Mouse (Mus musculus) thymus, adult 2 months (tissue): ENCODE data around the gene Mapk12. TPM values are rescaled to one million over a fixed set of nuclear protein-coding genes. Genes with fewer than 3 reads are reported as not detected.

ENCODE experiments used
- DNase-seq: peaks from one replicate; pipeline ENCODE4 v3.0.0; 2021
- H3K27ac ChIP-seq: fragments of 200-500 bp; 2 replicates; pipeline ENCODE4 v1.5.1; 2012; ENCODE audit warnings: low read length, control low read depth; ENCODE audit not compliant: control insufficient read depth, insufficient read depth
- H3K27me3 ChIP-seq: fragments of 200-500 bp; 2 replicates; pipeline ENCODE4 v1.6.1; 2012; ENCODE audit warnings: mild to moderate bottlenecking, low read length, moderate library complexity, mixed read lengths; ENCODE audit not compliant: control insufficient read depth, insufficient read depth
- H3K36me3 ChIP-seq: fragments of 200-500 bp; 2 replicates; pipeline ENCODE4 v1.6.1; 2012; ENCODE audit warnings: mild to moderate bottlenecking, low read length, moderate library complexity; ENCODE audit not compliant: control insufficient read depth, insufficient read depth
- H3K4me1 ChIP-seq: fragments of 200-500 bp; replicated peaks from 2 replicates; pipeline ENCODE4 v1.6.1; 2012; ENCODE audit warnings: low read length; ENCODE audit not compliant: control insufficient read depth, insufficient read depth
- H3K4me3 ChIP-seq: fragments of 200-500 bp; 2 replicates; pipeline ENCODE4 v1.5.1; 2012; ENCODE audit warnings: mild to moderate bottlenecking, low read length, control low read depth, moderate library complexity; ENCODE audit not compliant: control insufficient read depth, insufficient read depth
- CTCF ChIP-seq: fragments of 200-500 bp; IDR thresholded peaks from 2 replicates; pipeline ENCODE4 v1.5.1; 2012; ENCODE audit warnings: mild to moderate bottlenecking, control low read depth, low read length, moderate library complexity, borderline replicate concordance; ENCODE audit not compliant: control insufficient read depth, poor library complexity, insufficient read depth; ENCODE audit errors: extremely low read depth
- POLR2A ChIP-seq: fragments of 200-500 bp; IDR thresholded peaks from 2 replicates; pipeline ENCODE4 v1.6.1; 2012; ENCODE audit warnings: mild to moderate bottlenecking, low read length, control low read depth, moderate library complexity; ENCODE audit not compliant: control insufficient read depth, poor library complexity, insufficient read depth; ENCODE audit errors: extremely low read depth
- WGBS: fragments of 180-500 bp; shearing (Covaris S2); methylation state at CpG from one replicate; pipeline ENCODE4 v1.1.7; 2018; 5-methylcytosine and 5-hydroxymethylcytosine counted together
- polyA plus RNA-seq: library from polyadenylated mRNA; depleted of rRNA; stranded (reverse); fragments of >200 nt; gene quantifications from 2 replicates; pipeline ENCODE4 v1.2.3, GENCODE M21; 2012

Mapk12 gene
- polyA plus RNA-seq, 1 experiment, result 2.9 TPM

GRCm38 (mm10) chr15:89180571-89181229 is 40.2 kb upstream of the Mapk12 start, which contains the start of gene Plxnb2:
Gene Plxnb2, minus strand, starts transcription at chr15:89180788.
- no peaks in the 10 kb centered on the region for H3K36me3 ChIP-seq
- DNase-seq, result no peak
- 1% methylated on average over 71 of the region's 72 CpGs for WGBS
- TF ChIP-seq POLR2A, result no peak
- TF ChIP-seq CTCF, result no peak
- H3K4me1 ChIP-seq, result peaks cover 22% of the 10 kb centered on the region; the same call in 1 of the 2 replicates
- peak within 1 kb of the TSS; percentile 18; the same call in 1 of the 2 replicates for H3K27ac ChIP-seq
- peaks cover 5% of the 10 kb centered on the region; the same call in 1 of the 2 replicates for H3K27me3 ChIP-seq
- H3K4me3 ChIP-seq, result peak within 1 kb of the TSS; percentile 39

GRCm38 (mm10) chr15:89180081-89180541 is 39.6 kb upstream of the Mapk12 start:
- Histone ChIP-seq H3K4me3 (peak overlapping the region; percentile 39), H3K27me3 (peaks cover 5% of the 10 kb centered on the region; the same call in 1 of the 2 replicates), H3K36me3 (no peaks in the 10 kb centered on the region), H3K4me1 (peaks cover 22% of the 10 kb centered on the region; the same call in 1 of the 2 replicates), H3K27ac (no peak overlapping the region)
- no peak for DNase-seq
- 9% methylated on average over 26 of the region's 26 CpGs for WGBS
- TF ChIP-seq CTCF, result no peak
- TF ChIP-seq POLR2A, result no peak

GRCm38 (mm10) chr15:89179630-89179964 is 39.1 kb upstream of the Mapk12 start:
- WGBS, result 64% methylated on average over 6 of the region's 6 CpGs
- peak overlapping the region; percentile 18; the same call in 1 of the 2 replicates for H3K27ac ChIP-seq
- no peaks in the 10 kb centered on the region for H3K36me3 ChIP-seq
- no peak for DNase-seq
- no peak overlapping the region for H3K4me3 ChIP-seq
- H3K4me1 ChIP-seq, result peaks cover 22% of the 10 kb centered on the region; the same call in 1 of the 2 replicates
- TF ChIP-seq CTCF (no peak), POLR2A (no peak)
- peaks cover 5% of the 10 kb centered on the region; the same call in 1 of the 2 replicates for H3K27me3 ChIP-seq

- WGBS, result 51% methylated on average over 16 of the region's 16 CpGs
- peak; percentile 18 for DNase-seq
- Histone ChIP-seq H3K27ac (peak overlapping the region; percentile 18; the same call in 1 of the 2 replicates), H3K4me3 (no peak overlapping the region), H3K36me3 (no peaks in the 10 kb centered on the region), H3K4me1 (peaks cover 22% of the 10 kb centered on the region; the same call in 1 of the 2 replicates), H3K27me3 (peaks cover 5% of the 10 kb centered on the region; the same call in 1 of the 2 replicates)
- TF ChIP-seq CTCF (no peak), POLR2A (no peak)
Observed at GRCm38 (mm10) chr15:89178954-89179629, 38.6 kb upstream of the Mapk12 start.

GRCm38 (mm10) chr15:89178260-89178860 is 37.9 kb upstream of the Mapk12 start:
- no peak for TF ChIP-seq POLR2A
- Histone ChIP-seq H3K36me3 (no peaks in the 10 kb centered on the region), H3K4me1 (peaks cover 27% of the 10 kb centered on the region), H3K27ac (no peak overlapping the region), H3K27me3 (peaks cover 5% of the 10 kb centered on the region; the same call in 1 of the 2 replicates), H3K4me3 (no peak overlapping the region)
- DNase-seq, result no peak
- 89% methylated on average over 7 of the region's 7 CpGs for WGBS

GRCm38 (mm10) chr15:89177576-89178259 is 37.2 kb upstream of the Mapk12 start:
- TF ChIP-seq POLR2A (no peak), CTCF (no peak)
- peaks cover 34% of the 10 kb centered on the region for H3K4me1 ChIP-seq
- peaks cover 5% of the 10 kb centered on the region for H3K27me3 ChIP-seq
- 72% methylated on average over 4 of the region's 4 CpGs for WGBS
- no peak overlapping the region for H3K27ac ChIP-seq
- no peak overlapping the region for H3K4me3 ChIP-seq
- DNase-seq, result no peak
- no peaks in the 10 kb centered on the region for H3K36me3 ChIP-seq
